Mouse (Mus musculus) olfactory bulb, adult 2 months (tissue): ENCODE data around the gene Prr29. TPM values are rescaled to one million over a fixed set of nuclear protein-coding genes. Genes with fewer than 3 reads are reported as not detected.
"Not testable (repeated sequence)": the region's sequence is repeated elsewhere in the genome, so short reads cannot be mapped to it uniquely, and the experiment has no call there.

Source experiments
- H3K27ac ChIP-seq: fragments of 200-500 bp; 2 replicates; pipeline ENCODE4 v1.5.1; 2012; ENCODE audit warnings: low read depth, low read length; ENCODE audit not compliant: insufficient read depth
- H3K4me1 ChIP-seq: fragments of 200-500 bp; 2 replicates; pipeline ENCODE4 v1.6.1; 2012; ENCODE audit warnings: low read length; ENCODE audit not compliant: control insufficient read depth, insufficient read depth
- H3K4me3 ChIP-seq: fragments of 200-500 bp; 2 replicates; pipeline ENCODE4 v1.5.1; 2012; ENCODE audit warnings: mild to moderate bottlenecking, low read depth, low read length, moderate library complexity; ENCODE audit not compliant: insufficient read depth
- CTCF ChIP-seq: fragments of 200-500 bp; IDR thresholded peaks from 2 replicates; pipeline ENCODE4 v1.5.1; 2012; ENCODE audit warnings: low read depth, mild to moderate bottlenecking, low read length, moderate library complexity; ENCODE audit not compliant: insufficient read depth
- POLR2A ChIP-seq: fragments of 200-500 bp; IDR thresholded peaks from 2 replicates; pipeline ENCODE4 v1.6.1; 2012; ENCODE audit warnings: mild to moderate bottlenecking, low read depth, low read length, moderate library complexity; ENCODE audit not compliant: insufficient read depth
- WGBS: fragments of 180-500 bp; shearing (Covaris S2); methylation state at CpG from one replicate; pipeline ENCODE4 v1.1.7; 2018; 5-methylcytosine and 5-hydroxymethylcytosine counted together
- polyA plus RNA-seq: library from polyadenylated mRNA; stranded (reverse); fragments of >200 nt; gene quantifications from 2 replicates; pipeline ENCODE4 v1.2.4, GENCODE M21; 2012; ENCODE audit warnings: low replicate concordance; ENCODE audit not compliant: missing spikeins, insufficient read depth, insufficient read length

The Prr29 gene
- polyA plus RNA-seq, 1 experiment, result not detected

GRCm38 (mm10) chr11:106329682-106330081 lies 35.6 kb upstream of the Prr29 start:
- Histone ChIP-seq H3K27ac (no peak overlapping the region), H3K4me3 (no peak overlapping the region), H3K4me1 (peaks cover 5% of the 10 kb centered on the region; the same call in 1 of the 2 replicates)
- TF ChIP-seq POLR2A, result no peak
- no peak for TF ChIP-seq CTCF
- WGBS, result 70% methylated on average over 7 of the region's 7 CpGs

DNA sequence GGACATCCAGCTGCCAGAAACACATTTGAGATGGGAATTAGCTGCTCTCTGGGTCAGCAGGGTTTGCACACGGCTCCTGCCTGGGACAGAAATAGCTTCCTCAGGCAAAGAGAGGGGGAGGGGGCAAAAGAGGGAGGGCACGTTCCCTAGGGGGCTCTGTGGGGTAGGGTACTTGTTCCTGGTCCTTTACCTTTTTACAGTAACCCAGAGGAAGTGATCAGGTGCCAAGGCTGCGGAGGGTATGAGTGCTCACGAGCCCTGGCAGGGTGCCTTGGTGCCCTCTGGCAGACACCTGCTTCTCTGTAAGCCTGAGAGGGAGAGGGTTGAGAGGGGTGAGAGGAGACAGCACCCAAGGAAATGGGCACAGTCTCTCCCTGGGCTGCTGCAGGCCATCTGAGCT lies 32.8 kb upstream of the Prr29 start:
- 33% methylated on average over 4 of the region's 4 CpGs for WGBS
- Histone ChIP-seq H3K4me1 (peaks cover 5% of the 10 kb centered on the region; the same call in 1 of the 2 replicates), H3K4me3 (no peak overlapping the region), H3K27ac (no peak overlapping the region)
- TF ChIP-seq POLR2A (no peak), CTCF (no peak)

DNA sequence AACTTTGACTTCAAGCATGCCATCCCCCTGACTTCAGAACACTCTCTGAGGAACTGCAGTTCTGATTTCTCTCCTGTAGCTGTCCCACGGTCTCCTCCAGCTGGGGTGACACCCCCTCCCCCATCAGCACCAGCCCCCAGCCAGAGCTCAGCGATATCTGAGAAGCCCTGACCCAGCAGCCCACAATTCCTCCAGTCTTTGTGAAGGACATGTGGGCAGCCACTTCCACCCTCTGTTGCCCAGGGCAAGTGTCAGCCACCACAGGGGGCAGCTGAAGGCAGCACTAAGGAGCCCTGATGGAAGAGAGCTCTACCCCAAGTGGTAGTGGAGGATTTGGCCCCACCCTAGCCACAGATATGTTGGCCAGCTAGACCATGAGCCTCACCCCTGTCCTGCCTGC lies 31.2 kb upstream of the Prr29 start:
- TF ChIP-seq CTCF, result no peak
- no peak for TF ChIP-seq POLR2A
- Histone ChIP-seq H3K4me1 (peaks cover 5% of the 10 kb centered on the region; the same call in 1 of the 2 replicates), H3K27ac (no peak overlapping the region), H3K4me3 (no peak overlapping the region)
- 18% methylated on average over 2 of the region's 2 CpGs for WGBS

GRCm38 (mm10) chr11:106338029-106338428 lies 27.2 kb upstream of the Prr29 start:
- TF ChIP-seq POLR2A (no peak), CTCF (no peak)
- no peak overlapping the region for H3K4me3 ChIP-seq
- WGBS, result 80% methylated on average over 5 of the region's 5 CpGs
- H3K27ac ChIP-seq, result no peak overlapping the region
- H3K4me1 ChIP-seq, result no peaks in the 10 kb centered on the region

DNA sequence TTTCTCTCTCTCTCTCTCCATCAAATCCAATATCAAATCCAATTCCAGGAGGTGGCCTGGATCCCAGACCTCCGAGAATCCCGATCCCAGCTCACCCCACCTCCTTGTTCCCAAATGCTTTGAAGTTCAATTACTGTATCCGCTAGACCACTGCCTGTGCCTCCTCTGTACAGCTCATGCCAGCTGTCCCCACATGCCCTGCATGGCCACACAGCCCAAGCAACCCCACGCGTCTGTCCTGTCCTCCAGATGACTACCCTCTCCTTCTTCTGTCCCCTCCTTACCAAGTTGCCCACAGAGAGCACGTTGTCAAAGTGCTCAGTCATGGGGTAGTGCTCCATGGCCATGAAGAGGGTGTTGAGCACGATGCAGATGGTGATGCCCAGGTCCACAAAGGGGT lies 26.4 kb upstream of the Prr29 start:
- no peaks in the 10 kb centered on the region for H3K4me1 ChIP-seq
- H3K27ac ChIP-seq, result no peak overlapping the region
- no peak overlapping the region for H3K4me3 ChIP-seq
- 73% methylated on average over 7 of the region's 7 CpGs for WGBS
- TF ChIP-seq POLR2A (no peak), CTCF (no peak)

DNA sequence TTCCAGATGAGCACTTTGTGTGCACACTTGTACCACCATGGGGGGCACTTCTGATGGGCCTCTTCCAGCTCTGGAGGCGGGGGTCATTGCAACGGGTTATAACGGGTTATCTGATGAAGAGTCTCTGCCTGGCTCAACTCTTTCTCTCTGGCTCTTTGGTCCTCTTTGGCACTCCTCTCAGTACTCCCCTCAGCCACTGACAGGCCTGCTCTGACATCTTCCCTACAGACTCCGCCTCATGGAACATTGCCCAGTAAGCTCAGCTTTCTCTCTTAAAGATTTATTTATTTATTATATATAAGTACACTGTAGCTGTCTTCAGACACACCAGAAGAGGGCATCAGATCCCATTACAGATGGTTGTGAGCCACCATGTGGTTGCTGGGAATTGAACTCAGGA lies 25.9 kb upstream of the Prr29 start:
- H3K4me3 ChIP-seq, H3K4me1 ChIP-seq, H3K27ac ChIP-seq: not testable (repeated sequence)
- 89% methylated on average over 4 of the region's 4 CpGs for WGBS

DNA sequence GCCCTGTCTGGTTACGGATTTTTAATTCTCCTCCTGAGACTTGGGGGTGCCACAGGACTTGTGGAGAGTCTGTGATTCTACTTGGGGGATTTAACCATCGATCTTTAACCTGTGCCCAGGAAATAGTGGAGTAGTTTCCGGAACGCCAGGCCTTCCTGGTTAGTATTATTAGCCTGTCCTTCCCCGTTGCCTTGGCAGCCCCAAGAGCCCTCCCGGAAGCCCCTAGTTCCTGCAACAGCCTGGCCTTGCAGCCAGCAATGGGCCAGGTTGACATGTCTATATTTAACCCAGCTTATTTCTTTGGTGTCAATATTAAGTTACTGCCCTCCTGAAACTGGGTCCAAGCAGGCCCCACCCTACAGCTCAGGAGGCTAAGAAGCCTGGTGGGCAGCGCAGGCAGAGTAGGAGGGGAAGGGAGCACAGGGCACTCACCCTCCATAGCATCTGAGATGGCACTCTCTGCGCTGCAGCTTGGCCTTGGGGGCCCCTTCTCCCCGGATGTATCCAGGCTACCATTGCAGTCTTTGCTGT lies 24.2 kb upstream of the Prr29 start:
- TF ChIP-seq POLR2A (no peak), CTCF (no peak)
- H3K4me1 ChIP-seq, result no peaks in the 10 kb centered on the region
- WGBS, result 80% methylated on average over 9 of the region's 9 CpGs
- no peak overlapping the region for H3K27ac ChIP-seq
- no peak overlapping the region for H3K4me3 ChIP-seq

- TF ChIP-seq CTCF (no peak), POLR2A (no peak)
- WGBS, result 43% methylated on average over 6 of the region's 6 CpGs
- Histone ChIP-seq H3K4me1 (no peaks in the 10 kb centered on the region), H3K4me3 (no peak overlapping the region), H3K27ac (no peak overlapping the region)
Observed at GRCm38 (mm10) chr11:106344910-106345309, 20.4 kb upstream of the Prr29 start.

DNA sequence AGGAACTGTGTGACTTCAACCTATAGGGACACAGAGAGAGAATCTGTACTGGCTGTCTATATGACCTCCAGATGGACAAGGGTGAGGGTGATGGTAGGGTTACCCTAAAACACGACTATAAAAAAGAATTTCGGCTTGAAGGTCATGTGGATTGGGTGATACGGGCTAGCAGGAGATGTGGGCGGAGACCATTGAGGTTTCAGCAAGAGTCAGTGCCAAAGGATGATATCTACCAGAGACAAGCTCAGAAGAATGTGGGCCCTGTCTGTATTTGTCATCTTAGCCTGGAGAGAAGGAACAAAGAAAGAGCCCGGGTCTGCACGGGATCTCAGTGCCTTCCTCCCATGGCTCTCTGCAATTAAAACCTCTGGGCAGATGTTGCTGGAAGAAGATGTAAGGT lies 15.5 kb upstream of the Prr29 start:
- H3K4me1 ChIP-seq, result no peaks in the 10 kb centered on the region
- TF ChIP-seq POLR2A (no peak), CTCF (no peak)
- WGBS, result 91% methylated on average over 6 of the region's 6 CpGs
- no peak overlapping the region for H3K27ac ChIP-seq
- H3K4me3 ChIP-seq, result no peak overlapping the region

DNA sequence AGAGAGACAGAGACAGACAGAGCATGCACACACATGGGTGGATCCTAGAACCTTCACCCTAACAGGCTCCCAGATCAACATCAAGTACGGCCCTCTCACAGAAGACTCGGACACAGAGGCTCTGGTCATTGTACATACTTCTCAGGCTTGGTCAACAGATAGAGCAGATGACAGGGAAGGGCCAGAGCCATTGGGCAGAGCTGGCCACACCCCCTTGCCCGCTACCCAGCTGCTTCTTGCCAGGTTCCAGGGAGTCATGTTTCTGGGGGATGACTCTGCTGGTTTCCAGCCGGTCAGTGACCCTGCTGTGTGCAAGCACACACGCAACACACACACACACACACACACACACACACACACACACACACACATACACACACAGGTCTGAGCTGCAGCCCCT lies 14.4 kb upstream of the Prr29 start:
- Histone ChIP-seq H3K4me3 (no peak overlapping the region), H3K4me1 (no peaks in the 10 kb centered on the region), H3K27ac (no peak overlapping the region)
- TF ChIP-seq POLR2A, result no peak
- TF ChIP-seq CTCF, result no peak
- WGBS, result 85% methylated on average over 5 of the region's 5 CpGs
